In the genomic region with DNA sequence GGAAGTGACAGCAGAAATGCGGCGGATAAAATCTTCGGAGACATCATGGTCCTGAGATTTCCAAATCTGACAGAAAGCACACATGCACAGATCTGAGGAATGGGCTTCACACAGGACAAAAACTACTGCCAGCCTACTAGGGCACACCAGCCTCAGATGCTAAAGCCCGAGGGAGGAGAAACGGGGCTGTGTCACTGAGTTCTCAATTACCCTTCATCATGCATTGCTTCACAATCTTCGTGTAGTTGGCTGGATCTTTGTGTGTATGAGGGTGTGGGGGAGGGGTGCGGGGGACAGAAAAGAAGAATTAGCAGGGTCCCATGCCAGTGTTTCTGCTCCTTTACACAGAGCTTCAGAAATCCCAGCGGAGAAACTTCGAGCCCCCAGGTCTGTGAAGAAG, we compare ENCODE assay signal across 22 mouse cellular contexts. TPM values are rescaled to one million over a fixed set of nuclear protein-coding genes. Genes with fewer than 3 reads are reported as not detected.
"Had no signal": no experiment of that assay in that cellular context is flagged by ENCODE, and none has a peak within 500 bp of the region (broad histone marks: within the 10 kb centered on the region; RNA-seq: fewer than 3 reads in every experiment).

No protein-coding gene starts in this region.

- H3K4me1 ChIP-seq: liver, embryonic 13.5 days; liver, embryonic 15.5 days; neural tube, embryonic 15.5 days had no signal

- H3K27ac ChIP-seq: liver, embryonic 13.5 days; liver, embryonic 15.5 days; midbrain, embryonic 10.5 days; midbrain, embryonic 12.5 days; neural tube, embryonic 13.5 days; neural tube, embryonic 15.5 days had no signal

- H3K4me2 ChIP-seq: liver, embryonic 11.5 days; liver, embryonic 13.5 days; liver, embryonic 15.5 days; midbrain, embryonic 12.5 days; neural tube, embryonic 13.5 days; neural tube, embryonic 15.5 days had no signal

- H3K36me3 ChIP-seq: liver, embryonic 13.5 days; liver, embryonic 15.5 days; midbrain, embryonic 10.5 days; midbrain, embryonic 12.5 days; neural tube, embryonic 13.5 days; neural tube, embryonic 15.5 days had no signal

- H3K4me3 ChIP-seq: liver, embryonic 13.5 days; liver, embryonic 15.5 days; midbrain, embryonic 10.5 days; midbrain, embryonic 12.5 days; myocyte; neural tube, embryonic 13.5 days; neural tube, embryonic 15.5 days had no signal

- H3K27me3 ChIP-seq: liver, embryonic 13.5 days; midbrain, embryonic 12.5 days; neural tube, embryonic 13.5 days; neural tube, embryonic 15.5 days had no signal

- ATAC-seq: liver, postnatal 0 days; midbrain, embryonic 16.5 days had no signal

- DNase-seq: liver; liver, embryonic 13.5 days; liver, postnatal 0 days; midbrain, embryonic 14.5 days; right cerebral cortex, adult 18-20 months; right cerebral cortex, postnatal 25 days; right cerebral cortex, postnatal 4 days; spleen, adult 18-20 months; thymus, adult 18-20 months; thymus, postnatal 14 days; thymus, postnatal 36 days had no signal

- H3K9me3 ChIP-seq: liver, embryonic 13.5 days; liver, embryonic 15.5 days; midbrain, embryonic 10.5 days; midbrain, embryonic 12.5 days; neural tube, embryonic 13.5 days; neural tube, embryonic 15.5 days had no signal

- H3K9ac ChIP-seq: liver, embryonic 13.5 days; liver, embryonic 15.5 days; liver, postnatal 0 days; midbrain, embryonic 12.5 days; neural tube, embryonic 13.5 days; neural tube, embryonic 15.5 days had no signal

RNA-seq across cellular contexts. Expression of a gene that starts 36.1 kb away (rescaled TPM):
- polyA plus RNA-seq: liver, embryonic 11.5 days; liver, embryonic 13.5 days; liver, embryonic 15.5 days; liver, postnatal 0 days; midbrain, embryonic 10.5 days; midbrain, embryonic 12.5 days; midbrain, embryonic 14.5 days; myocyte; neural tube, embryonic 11.5 days; neural tube, embryonic 13.5 days; small intestine, adult 2 months; stomach, embryonic 14.5 days had no signal
